Mouse (Mus musculus) brain, embryonic 18.5 days (tissue): ENCODE measurements around the gene Arhgap24.
A peak's percentile ranks its signal among the peaks of the same experiment; 100 is the strongest.
"Not testable (repeated sequence)": the region's sequence is repeated elsewhere in the genome, so short reads cannot be mapped to it uniquely, and the experiment has no call there.

Experiments used
- DNase-seq: peaks from one replicate; pipeline ENCODE4 v3.0.0-alpha.2; 2012; ENCODE audit warnings: low read depth, low spot score

Gene Arhgap24

DNA sequence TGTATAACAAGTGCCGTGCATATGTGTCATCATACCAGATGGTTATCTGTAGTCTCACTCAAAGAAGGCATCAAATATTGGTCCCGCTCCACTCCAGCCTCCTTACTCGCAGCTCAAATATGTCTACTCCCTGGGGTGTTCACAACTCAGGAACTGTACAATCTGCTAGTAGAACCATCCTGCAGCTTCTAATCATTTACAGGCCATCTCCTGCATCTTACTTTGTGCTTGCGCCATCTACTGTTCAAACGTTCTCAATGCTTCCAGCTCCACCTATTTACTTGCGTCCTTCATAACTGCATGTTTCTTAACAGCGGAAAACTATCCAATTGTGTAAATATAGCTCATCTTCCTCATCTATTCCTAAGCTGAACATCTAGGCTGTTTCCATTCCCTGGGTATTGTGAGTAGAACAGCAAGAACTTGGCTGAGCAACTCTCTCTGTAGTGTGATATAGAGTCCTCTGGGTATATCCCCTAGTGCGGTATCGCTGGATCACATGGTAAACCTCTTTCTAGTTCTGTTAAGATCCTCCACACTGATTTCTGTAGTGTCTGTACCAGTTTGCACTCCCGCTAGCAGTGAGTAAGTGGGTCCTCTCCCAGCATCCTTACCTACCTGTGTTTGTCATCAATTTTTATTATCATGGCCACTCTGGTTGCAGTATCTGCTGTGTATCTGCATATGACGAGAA lies 393.6 kb downstream of the Arhgap24 start:
- peak; percentile 52 for DNase-seq

DNA sequence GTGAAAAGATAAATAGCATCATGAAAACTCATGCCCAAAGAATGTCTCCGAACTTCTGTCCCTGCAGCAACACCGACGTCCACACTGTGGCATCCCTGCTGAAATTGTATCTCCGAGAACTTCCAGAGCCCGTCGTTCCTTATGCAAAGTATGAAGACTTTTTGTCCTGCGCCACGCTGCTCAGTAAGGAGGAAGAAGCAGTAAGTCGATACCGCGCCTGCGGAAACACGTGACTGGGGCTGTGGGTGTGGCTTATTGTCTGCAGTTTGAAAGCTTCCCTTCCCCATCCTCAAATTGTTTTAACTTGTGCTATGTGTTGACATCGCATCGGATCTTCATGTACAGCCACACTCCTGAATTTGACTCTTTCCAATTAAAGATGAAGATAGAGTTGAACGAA lies 394.4 kb downstream of the Arhgap24 start:
- no peak for DNase-seq

- no peak for DNase-seq
These were observed 407.4 kb downstream of the Arhgap24 start for GRCm38 (mm10) chr5:102888482-102889162.

DNA sequence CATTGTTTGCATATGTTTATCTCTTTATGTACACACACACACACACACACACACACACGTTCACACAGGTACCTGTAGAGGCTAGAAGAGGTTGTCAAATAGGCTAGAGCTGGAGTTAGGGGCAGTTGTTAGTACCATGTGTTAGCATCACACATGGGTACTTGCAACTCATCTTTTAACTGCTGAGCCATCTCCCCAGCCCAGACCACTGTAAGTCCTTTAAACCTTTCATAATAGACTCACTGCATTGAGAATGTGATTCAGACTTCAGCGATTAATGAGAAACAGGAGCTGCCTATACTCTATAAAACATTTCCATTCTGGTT lies 407.9 kb downstream of the Arhgap24 start:
- DNase-seq = no peak

DNA sequence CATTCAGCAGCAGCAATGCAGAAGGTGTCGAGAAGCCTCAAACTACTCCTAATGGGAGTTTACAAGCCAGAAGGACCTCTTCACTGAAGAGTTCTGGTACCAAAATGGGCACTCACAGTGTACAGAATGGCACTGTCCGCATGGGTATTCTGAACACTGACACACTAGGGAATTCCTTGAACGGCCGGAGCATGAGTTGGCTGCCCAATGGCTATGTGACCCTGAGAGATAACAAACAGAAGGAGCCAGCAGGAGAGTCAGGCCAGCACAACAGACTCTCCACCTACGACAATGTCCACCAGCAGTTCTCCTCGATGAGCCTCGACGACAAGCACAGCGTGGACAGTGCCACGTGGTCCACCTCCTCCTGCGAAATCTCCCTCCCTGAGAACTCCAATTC lies 411.0 kb downstream of the Arhgap24 start:
- no peak for DNase-seq

DNA sequence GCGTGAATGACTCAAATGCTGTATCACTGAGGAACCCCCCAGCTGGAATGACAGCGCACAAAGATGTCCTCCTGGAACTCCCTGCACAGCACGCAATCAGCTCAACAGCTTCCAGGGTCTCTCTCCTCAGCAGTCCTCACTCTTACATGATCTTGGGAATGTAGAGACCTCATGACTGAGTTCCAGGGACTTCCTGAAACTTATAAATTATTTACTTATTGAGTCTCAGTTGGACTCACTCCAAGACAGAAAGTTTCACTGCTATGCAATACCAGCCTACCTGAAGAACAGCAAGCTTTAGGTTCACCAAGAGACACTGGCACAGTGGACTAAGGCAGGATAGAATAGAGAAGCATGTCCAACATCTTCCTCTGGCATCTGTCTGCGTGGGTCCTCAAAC lies 417.1 kb downstream of the Arhgap24 start:
- no peak for DNase-seq

DNA sequence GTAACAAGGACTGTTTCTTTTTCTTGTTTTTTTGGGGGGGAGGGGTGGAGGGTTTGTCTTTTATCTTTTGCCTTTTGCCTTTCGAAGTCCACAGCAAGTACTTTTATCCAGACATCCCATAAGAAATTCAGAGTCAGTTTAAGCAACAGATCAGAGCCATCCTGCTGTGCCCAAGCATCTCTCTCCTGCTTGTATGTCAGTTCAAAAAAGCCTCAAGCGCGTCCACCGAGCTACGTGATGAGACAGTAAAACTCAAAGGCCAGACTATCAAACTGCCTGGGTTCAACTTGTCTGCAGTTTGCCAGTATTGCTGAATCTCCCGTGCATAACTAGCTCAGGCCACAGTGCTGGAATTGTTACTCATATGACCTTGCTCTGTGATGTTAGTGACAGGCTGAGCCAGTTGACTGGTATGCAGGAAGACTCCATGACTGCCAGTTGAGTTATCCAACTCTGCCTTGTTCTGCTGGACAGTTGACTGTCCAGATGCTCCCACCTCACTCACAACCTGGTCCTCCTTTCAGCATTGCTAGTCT lies 418.6 kb downstream of the Arhgap24 start:
- no peak for DNase-seq

DNA sequence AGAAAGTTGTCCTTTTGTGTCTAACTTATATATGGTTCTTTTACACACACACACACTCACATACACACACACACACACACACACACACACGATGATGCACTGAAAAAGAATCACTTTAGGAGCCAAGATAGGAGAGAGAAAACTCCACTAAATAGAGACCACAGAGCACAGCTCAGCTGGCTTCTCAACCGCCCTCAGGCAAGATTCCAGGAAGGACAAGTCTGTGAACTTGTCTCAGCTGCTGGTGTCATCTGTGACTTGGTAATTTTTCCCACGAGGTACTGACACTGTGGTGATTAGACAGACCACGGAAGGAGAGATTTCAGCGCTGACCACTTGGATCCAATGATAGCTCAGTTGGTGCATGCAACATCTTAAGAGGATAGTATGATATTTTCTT lies 420.0 kb downstream of the Arhgap24 start:
- DNase-seq = no peak

DNA sequence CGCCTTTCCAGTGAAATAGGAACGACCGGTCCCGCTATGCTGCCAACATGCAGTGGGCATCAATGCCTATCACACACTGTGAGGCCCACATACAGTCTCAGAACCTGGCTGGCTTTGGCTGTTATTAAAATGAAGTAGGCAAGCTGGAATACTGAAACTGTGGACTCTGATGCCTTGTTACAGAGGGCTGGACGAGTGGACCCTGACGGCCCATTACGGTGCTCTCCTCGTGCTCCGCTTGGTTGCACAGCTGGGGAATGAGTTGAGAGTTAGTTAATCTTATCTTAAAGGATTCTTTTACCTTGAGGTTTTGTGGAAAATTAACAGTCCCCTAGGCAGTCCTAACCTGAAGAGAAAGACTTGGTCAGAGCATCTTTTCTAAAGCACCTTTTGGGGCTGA lies 422.3 kb downstream of the Arhgap24 start:
- DNase-seq = no peak

DNA sequence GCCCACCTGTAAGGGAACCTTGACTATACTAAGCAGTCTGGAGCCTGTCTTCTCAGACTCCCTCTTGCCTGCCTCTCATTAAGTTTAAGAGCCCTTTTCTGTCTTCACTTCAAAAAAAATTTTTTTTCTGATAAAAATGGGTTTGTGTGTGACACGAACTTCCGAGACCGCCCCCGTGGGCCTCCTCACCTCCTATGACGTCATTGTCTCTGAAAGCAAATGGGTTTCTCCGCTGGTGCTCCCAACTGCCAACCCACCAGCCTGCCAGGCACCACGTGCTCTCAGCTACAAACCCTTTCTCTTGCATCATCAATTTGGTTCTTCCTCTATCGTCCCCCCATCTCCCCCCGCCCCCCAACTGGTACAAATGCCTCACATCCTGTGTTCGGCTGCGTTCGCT lies 422.9 kb downstream of the Arhgap24 start:
- DNase-seq = no peak

GRCm38 (mm10) chr5:102905441-102906211 lies 424.4 kb downstream of the Arhgap24 start:
- no peak for DNase-seq

- no peak for DNase-seq
These were observed 439.0 kb downstream of the Arhgap24 start for GRCm38 (mm10) chr5:102920199-102920598.

- no peak for DNase-seq
These were observed 445.6 kb downstream of the Arhgap24 start for GRCm38 (mm10) chr5:102926786-102927185.

DNA sequence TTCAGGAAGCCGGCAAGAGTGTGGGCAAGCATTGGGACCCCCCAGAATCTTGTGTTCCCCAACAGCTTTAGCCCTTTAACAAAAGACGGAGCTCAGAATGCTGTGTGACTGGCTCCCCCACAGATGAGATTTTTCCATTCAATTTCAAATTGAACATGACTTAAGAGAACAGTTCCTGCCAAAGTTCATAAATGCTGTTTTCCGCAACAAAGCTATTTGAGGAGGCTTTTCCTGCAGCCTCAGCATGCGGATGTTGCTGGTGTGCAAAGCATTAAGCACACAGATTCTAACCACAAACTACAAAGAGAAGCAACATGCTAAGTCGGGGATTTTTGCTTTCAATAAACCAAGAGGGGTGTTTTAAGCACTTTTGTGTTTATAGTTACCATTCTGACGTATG lies 449.0 kb downstream of the Arhgap24 start:
- no peak for DNase-seq

GRCm38 (mm10) chr5:102943864-102944630 lies 462.9 kb downstream of the Arhgap24 start:
- DNase-seq = not testable (repeated sequence)

DNA sequence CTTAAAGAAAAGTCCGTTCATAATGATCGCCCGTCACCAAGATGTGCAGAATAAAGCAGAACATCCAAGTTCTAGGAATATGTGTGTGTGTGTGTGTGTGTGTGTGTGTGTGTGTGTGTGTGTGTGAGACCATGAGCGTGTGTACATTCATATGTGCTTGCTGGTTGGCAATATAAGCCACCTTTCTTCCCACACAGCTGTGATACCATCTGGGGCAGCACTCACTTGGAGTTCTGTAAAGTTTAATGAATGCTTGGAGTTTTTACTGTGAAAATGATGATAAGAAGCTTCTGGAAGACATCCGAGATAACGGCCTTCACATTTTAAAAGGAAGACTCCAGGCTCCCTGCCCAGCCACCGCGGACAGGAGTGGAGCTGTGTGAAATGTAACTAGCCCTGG lies 465.4 kb downstream of the Arhgap24 start:
- no peak for DNase-seq

DNA sequence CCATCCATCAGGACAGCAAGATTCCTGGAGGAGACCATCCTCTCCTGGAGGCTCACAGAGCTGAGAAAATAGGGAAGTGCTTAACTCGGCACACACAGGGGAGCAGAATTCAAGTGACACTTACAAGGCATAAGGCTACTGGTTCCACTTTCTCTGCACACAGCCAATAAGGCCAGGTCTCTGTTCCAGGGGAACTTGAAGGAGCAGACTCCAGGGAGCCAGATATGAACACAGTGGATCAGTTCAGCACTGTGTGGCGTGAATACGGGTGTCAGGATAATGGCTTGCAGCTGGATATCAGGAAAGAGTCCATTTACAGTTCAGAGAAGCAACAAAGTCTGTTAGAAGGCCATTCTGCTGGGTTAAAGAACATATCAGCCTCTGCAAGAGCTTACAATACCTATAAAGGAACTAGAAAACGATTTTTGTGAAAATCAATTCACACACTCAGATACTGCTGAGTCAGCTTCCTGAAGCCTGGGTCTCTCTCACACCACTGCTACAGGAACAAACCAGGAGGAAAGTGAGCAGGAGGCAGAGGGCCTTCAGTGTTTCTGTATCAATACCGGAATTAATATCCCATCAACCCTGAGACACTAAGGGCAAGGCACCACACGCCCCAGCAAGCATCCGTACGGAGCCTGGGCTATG lies 466.0 kb downstream of the Arhgap24 start:
- DNase-seq = no peak
